Mouse (Mus musculus) neutrophil, adult 5-6 weeks (primary cell): Measurements from ENCODE around the gene Nsg2. TPM values are rescaled to one million over a fixed set of nuclear protein-coding genes. Genes with fewer than 3 reads are reported as not detected.
"Not testable (repeated sequence)": the region's sequence is repeated elsewhere in the genome, so short reads cannot be mapped to it uniquely, and the experiment has no call there.

Experiments
- ATAC-seq: fragments of 151-379, 151-347 bp; 2 replicates; pipeline ENCODE4 v1.8.0; 2017; ENCODE audit warnings: mild to moderate bottlenecking, moderate TSS enrichment; ENCODE audit not compliant: insufficient number of reproducible peaks, poor library complexity, low FRiP score, severe bottlenecking; ENCODE audit errors: extremely low read depth
- total RNA-seq: library from RNA; stranded (forward); fragments of 200-1000 nt; gene quantifications from 2 replicates; pipeline ENCODE4 v1.2.3, GENCODE M21; 2017

Nsg2 gene
- total RNA-seq = 17.0 and 23.7 TPM in 2 replicates

GRCm38 (mm10) chr11:32000281-32000680, at the start of gene Nsg2:
Gene Nsg2 (plus strand): TSS chr11:32000463.
- peak; percentile 61; the same call in 1 of the 2 replicates for ATAC-seq

- ATAC-seq = no peak
Observed at GRCm38 (mm10) chr11:31960071-31960470, 40.2 kb upstream of the Nsg2 start.

DNA sequence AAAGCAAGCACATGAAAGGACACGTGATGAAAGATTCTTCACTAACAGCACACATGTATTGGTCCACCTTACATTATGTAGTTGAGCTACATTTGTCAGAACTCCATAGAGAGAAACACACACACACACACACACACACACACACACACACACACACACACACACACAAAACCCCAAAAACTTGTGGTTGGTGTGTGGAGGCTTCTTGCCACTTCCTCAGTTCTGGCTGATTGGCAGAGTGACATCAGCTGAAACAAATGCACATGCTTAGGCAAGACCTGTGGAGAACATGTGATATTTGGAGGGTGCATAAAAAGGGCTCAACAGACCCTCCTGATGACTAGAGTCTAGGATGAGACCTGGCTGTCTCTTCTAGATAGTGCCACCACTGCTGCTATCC, 36.3 kb upstream of the Nsg2 start:
- no peak for ATAC-seq

DNA sequence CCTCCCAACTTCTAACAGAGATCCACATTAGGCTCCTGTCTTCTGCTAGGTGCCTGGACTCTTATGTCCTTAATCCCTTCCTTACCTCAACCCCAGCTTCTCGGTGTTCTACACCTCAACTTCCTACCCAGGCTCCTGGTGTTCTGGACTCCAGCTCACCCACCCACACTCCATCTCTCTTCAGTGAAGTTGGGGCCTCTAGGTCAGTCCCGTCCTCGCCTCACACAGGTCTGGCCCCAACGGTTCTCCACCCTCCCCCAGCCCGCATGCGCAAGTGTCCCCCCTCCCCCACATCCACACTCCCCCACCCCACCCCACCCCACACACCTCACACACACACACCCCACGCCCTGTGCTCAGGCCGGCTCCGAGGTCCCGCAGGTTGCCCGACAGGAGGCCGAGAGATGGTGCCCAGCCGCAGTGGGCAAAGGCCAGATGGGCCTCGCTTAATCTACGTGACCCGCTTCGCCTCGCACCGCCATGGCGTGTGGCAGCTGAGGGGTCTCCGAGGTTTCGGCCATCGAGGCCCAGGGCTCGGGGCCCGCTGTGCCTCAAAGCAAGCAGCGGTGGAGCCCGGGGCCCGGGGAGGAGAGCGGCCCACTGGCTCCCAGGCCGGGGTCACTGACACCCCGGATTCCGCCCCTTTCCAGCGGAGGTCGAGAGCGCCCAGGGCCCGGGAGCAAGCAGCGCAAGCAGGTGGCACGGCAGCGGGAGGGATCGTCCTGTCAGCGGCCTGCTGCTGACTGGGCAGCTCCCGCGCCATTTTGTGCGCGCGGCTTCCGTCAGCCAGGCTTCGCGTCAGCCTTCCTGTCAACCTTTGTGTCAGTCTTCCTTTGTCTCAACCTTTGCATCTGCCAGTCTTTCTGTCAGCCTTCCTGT, 34.8 kb upstream of the Nsg2 start, which contains the start of gene 4930524B15Rik:
4930524B15Rik (plus strand) TSS at position 337 of the 879 bp plus-strand sequence.
- no peak for ATAC-seq

DNA sequence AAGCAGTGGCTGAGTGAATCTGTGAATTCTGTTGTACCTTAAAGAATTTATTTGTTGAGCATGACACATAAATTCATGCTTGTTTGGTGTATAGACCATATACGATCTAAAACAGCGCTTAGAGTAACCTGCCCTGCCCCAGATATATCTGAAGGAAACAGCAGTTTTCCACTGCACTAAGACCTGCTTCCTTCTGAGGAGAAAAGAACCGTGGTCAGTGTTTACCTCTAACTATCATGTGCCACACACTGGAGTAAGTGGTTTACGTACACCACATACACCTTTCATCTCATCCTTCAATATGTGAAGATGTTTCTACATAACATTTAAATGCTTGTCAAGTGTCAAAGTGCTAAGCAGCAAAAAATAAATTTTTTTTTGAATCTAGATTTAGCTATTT, 26.1 kb upstream of the Nsg2 start:
- ATAC-seq = no peak

- ATAC-seq = no peak
Observed at GRCm38 (mm10) chr11:31974826-31975225, 25.4 kb upstream of the Nsg2 start.

DNA sequence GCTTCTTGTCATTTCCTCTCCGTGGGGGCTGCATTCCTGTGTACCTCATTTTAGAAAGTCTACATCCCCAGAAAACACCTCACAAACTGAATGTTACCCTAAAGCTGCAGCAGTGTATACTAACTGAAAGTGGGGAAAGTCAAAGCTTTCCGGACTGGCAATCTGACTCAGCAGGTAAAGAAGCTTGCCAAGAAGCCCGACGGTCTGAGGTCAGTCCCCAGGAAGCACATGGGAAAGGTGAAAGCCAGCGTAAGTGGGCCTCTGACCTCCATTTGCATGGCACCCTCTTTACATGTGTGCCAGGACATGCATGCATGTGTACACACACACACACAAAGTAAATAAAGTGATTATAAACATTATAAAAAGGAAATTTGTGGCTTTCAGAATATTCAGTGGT, 24.6 kb upstream of the Nsg2 start:
- ATAC-seq = no peak

DNA sequence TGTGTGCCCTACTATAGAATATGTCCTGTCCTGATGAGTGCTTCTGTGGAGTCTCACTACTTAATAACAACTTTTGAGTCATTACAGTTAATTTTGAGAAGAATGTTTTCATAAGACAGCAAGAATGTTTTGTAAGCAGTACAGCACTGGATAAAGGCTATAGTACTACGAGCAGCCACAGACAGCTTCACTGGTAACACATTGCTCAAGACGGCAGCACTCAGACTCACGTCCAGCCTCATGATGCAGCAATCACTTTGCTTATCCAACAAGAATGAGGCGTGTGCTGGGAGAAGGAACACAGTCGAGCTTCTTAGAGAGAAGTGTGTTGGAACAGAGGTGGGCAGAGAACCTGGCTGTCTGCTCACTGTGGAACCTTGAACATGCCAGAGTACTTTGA, 24.1 kb upstream of the Nsg2 start:
- ATAC-seq = no peak

- ATAC-seq = not testable (repeated sequence)
Observed at GRCm38 (mm10) chr11:31980089-31980488, 20.2 kb upstream of the Nsg2 start.

DNA sequence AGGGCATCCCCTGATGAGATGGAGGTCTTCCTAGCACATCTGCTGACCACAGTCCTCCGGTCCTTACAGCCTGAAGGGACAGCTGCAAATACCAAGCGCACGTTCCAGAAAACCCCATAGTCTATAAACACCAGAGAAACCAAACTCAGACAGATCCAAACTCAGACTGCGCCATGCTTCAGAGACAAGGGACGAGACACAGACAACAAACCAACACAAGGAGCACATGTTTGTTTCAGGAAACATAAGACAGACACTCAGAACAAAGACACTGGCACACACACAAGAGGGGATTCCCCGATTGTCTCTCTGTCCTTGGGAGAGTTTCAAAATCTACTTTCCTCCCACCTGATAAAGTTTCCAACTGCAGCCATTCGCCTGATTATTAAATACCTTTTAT, 18.4 kb upstream of the Nsg2 start:
- ATAC-seq = no peak

GRCm38 (mm10) chr11:31982247-31982943, 17.9 kb upstream of the Nsg2 start:
- ATAC-seq = not testable (repeated sequence)

DNA sequence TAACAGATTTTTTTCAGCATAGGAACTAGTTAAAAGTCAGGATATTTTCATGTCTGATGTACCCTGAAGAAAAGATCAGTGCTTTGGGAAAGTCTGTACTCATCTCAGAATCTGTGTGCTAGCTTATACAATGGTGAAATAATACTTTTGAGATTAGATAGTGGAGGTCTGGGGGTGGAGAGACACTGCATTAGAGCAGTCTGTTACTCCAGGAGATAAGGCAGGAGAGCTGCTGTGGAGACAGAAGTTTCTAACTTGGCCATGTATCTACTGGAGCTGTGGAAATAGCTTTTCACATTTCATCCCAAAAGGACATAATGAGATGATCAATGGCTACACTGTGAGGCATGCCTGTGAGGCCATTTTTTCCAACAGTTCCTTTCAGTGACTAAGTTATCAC, 17.0 kb upstream of the Nsg2 start:
- no peak for ATAC-seq

DNA sequence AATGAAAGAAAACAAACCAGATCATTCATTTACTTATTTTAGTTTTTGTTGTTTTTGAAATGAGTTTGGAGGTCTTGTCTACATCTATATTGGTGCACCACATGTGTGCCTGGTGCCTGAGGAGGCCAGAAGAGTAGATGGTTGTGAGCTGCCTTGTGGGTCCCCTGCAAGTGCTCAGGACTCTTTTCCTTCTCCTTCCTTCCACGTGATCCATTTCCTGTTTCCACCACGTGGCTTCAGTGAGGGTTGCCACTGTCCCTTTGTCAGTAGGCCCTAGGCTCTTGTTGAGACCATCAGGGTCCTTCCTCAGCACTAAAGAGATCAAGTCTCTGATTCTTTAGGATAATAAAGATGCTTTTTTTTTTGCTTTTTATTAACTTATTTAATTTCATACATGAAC, 15.5 kb upstream of the Nsg2 start:
- no peak for ATAC-seq

- no peak for ATAC-seq
Observed at GRCm38 (mm10) chr11:31992535-31992934, 7.7 kb upstream of the Nsg2 start.

- no peak; the same call in 1 of the 2 replicates for ATAC-seq
Observed at GRCm38 (mm10) chr11:31999716-32000115, 547 bp upstream of the Nsg2 start.

DNA sequence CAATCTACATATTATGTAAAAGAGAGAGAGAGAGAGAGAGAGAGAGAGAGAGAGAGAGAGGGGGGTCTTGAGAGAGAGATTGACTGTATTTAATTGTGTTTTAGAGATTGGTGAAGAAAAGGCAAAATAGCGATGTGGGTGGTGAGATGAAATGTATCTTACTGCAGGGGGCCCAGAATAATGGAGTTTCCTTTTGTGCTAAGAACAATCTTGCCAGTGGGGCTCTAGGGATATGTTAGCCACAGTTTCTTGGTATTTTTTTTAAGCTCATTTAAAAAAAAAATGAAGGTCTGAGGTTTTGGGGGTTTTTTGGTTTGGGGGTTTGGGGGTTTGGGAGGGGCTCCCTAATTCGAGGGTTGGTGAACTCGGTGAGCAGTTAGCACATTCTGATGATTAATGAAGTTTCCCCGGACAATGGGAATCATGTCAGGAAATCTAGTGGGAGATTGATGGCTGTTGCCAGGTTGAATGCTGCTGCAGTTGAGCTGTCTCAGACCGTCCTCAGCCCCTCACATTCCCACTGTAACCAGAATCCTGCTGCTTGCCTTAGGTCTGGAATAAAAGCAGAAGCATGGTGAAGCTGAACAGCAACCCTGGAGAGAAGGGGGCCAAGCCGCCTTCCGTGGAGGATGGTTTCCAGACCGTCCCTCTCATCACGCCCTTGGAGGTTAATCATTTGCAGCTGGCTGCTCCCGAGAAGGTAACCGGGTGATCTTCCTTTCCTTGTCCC, 1.1 kb downstream of the Nsg2 start:
- ATAC-seq = no peak

DNA sequence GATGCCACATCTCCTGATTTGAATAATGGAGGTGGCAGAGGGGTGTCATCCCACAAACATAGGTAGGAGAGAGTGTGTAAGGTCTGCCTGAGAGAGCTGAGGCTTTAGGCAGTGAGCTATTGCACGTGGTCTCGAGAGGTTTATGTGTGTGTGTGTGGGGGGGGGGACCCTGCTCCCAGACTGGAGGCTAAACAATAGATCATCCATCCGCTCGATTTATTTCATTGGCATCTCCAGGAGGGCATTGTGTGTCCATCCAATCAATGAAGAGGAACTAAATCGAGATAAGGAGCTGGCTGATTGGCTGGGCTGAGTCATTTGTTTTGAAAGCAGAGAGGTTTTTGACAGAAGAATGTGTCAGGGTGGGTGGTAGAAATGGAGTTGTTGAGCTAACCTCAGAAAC, 2.4 kb downstream of the Nsg2 start:
- no peak for ATAC-seq

- ATAC-seq = not testable (repeated sequence)
Observed at GRCm38 (mm10) chr11:32008049-32008448, 7.8 kb downstream of the Nsg2 start.

DNA sequence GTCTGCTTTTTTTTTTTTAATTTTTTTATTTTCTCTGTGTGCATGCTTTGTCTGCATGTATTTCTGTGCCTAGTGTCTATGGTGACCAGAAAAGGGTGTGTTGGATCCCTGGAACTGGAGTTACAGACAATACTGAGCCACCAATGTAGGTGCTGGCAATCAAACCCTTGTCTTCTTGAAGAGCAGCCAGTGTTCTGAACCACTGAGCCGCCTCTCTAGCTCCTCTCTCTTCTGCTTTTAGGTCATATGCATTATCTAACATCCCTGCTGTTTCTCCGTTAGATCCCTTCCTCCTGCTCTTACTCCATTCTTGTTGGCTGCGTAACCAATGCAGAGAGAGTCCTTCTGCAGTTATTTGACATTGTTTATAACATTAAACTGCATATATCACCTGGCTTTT, 8.6 kb downstream of the Nsg2 start:
- no peak for ATAC-seq
